Mouse (Mus musculus) liver, adult 2 months (tissue): ENCODE results near the gene Rangrf. TPM values are rescaled to one million over a fixed set of nuclear protein-coding genes. Genes with fewer than 3 reads are reported as not detected.
"Not testable (repeated sequence)": the region's sequence is repeated elsewhere in the genome, so short reads cannot be mapped to it uniquely, and the experiment has no call there.

ENCODE experiments used
- DNase-seq: peaks from one replicate; pipeline ENCODE4 v3.0.0-alpha.2; 2011; ENCODE audit warnings: low read depth, low spot score; ENCODE audit errors: extremely low read depth
- H3K27ac ChIP-seq: fragments of 200-500 bp; replicated peaks from 2 replicates; pipeline ENCODE4 v1.5.1; 2012; ENCODE audit warnings: low read depth, mild to moderate bottlenecking, control low read depth, inconsistent platforms, low read length; ENCODE audit not compliant: insufficient read depth
- H3K27me3 ChIP-seq: fragments of 200-500 bp; 2 replicates; pipeline ENCODE4 v1.6.1; 2012; ENCODE audit warnings: mild to moderate bottlenecking, moderate library complexity, low read length, inconsistent platforms; ENCODE audit not compliant: control insufficient read depth, insufficient read depth
- H3K36me3 ChIP-seq: fragments of 200-500 bp; 2 replicates; pipeline ENCODE4 v1.6.1; 2012; ENCODE audit warnings: low read length, inconsistent platforms; ENCODE audit not compliant: control insufficient read depth, insufficient read depth
- H3K4me1 ChIP-seq: fragments of 200-500 bp; 2 replicates; pipeline ENCODE4 v1.6.1; 2011; ENCODE audit warnings: low read length; ENCODE audit not compliant: control insufficient read depth, insufficient read depth
- H3K4me3 ChIP-seq: fragments of 200-500 bp; 2 replicates; pipeline ENCODE4 v1.5.1; 2011; ENCODE audit warnings: low read depth, mild to moderate bottlenecking, control low read depth, low read length, moderate library complexity; ENCODE audit not compliant: insufficient read depth
- H3K79me2 ChIP-seq: fragments of 200-500 bp; 2 replicates; pipeline ENCODE4 v1.6.1; 2012; ENCODE audit warnings: inconsistent platforms, mild to moderate bottlenecking, low read length, moderate library complexity; ENCODE audit not compliant: control insufficient read depth, insufficient read depth
- H3K9ac ChIP-seq: fragments of 200-500 bp; 2 replicates; pipeline ENCODE4 v1.6.1; 2012; ENCODE audit warnings: low read depth, mild to moderate bottlenecking, control low read depth, inconsistent platforms, low read length
- CTCF ChIP-seq: fragments of 200-500 bp; IDR thresholded peaks from 2 replicates; pipeline ENCODE4 v1.5.1; 2011; ENCODE audit warnings: low read depth, low read length, control low read depth
- POLR2A ChIP-seq: fragments of 200-500 bp; IDR thresholded peaks from 2 replicates; pipeline ENCODE4 v1.6.1; 2011; ENCODE audit warnings: low read length, control low read depth; ENCODE audit not compliant: insufficient read depth; ENCODE audit errors: extremely low read depth
- WGBS: fragments of 180-500 bp; shearing (Covaris S2); methylation state at CpG from one replicate; pipeline ENCODE4 v1.1.7; 2018; 5-methylcytosine and 5-hydroxymethylcytosine counted together
- polyA plus RNA-seq: library from polyadenylated mRNA; depleted of rRNA; stranded (reverse); fragments of >200 nt; gene quantifications from 2 replicates; pipeline ENCODE4 v1.2.3, GENCODE M21; 2012
- total RNA-seq: library from RNA; depleted of rRNA; stranded (reverse); fragments of >200 nt; gene quantifications from 2 replicates; pipeline ENCODE4 v1.2.3, GENCODE M21; 2014

The Rangrf gene
- total and polyA plus RNA-seq, 2 experiments, result 3.1 to 5.5 TPM

GRCm38 (mm10) chr11:68987365-68987882, 12.4 kb upstream of the Rangrf start:
- Histone ChIP-seq H3K27ac (no peak overlapping the region), H3K27me3 (no peaks in the 10 kb centered on the region), H3K9ac (no peak overlapping the region), H3K4me1 (no peaks in the 10 kb centered on the region), H3K36me3 (peaks cover 4% of the 10 kb centered on the region; the same call in 1 of the 2 replicates), H3K79me2 (no peaks in the 10 kb centered on the region), H3K4me3 (no peak overlapping the region)
- WGBS, result 94% methylated on average over 11 of the region's 11 CpGs
- TF ChIP-seq CTCF (no peak), POLR2A (no peak)
- no peak for DNase-seq

GRCm38 (mm10) chr11:68982639-68983369, 7.8 kb upstream of the Rangrf start:
- DNase-seq, result peak; percentile 49
- WGBS, result 23% methylated on average over 4 of the region's 4 CpGs
- H3K36me3 ChIP-seq, result no peaks in the 10 kb centered on the region
- no peaks in the 10 kb centered on the region for H3K27me3 ChIP-seq
- no peak overlapping the region for H3K27ac ChIP-seq
- H3K4me3 ChIP-seq, result no peak overlapping the region
- H3K4me1 ChIP-seq, result no peaks in the 10 kb centered on the region
- TF ChIP-seq POLR2A, result no peak
- TF ChIP-seq CTCF, result peak; percentile 73
- no peak overlapping the region for H3K9ac ChIP-seq
- no peaks in the 10 kb centered on the region for H3K79me2 ChIP-seq

GRCm38 (mm10) chr11:68980919-68981318, 5.9 kb upstream of the Rangrf start:
- H3K9ac ChIP-seq, result no peak overlapping the region

DNA sequence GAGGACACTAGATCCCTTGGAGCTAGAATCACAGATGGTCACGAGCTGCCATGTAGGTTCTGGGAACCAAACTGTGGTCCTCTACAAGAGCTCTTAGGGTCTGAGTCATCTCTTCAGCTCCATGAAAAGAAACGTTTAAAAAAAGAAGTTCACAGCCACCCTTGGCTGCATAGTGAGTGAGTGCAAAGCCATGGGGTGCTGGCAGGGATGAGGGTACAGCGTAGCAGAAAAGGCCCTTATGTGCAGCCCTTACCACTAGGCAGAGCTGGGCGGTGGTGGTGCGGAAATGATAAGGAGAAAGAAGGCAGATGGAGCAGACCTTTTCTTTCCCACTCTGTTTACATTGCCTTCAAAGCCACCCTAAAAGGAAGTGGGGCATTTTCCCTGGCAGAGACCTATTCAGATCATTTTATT, 4.3 kb upstream of the Rangrf start:
- no peak overlapping the region for H3K4me3 ChIP-seq
- H3K27ac ChIP-seq, result no peak overlapping the region
- no peak for DNase-seq
- WGBS, result 66% methylated on average over 5 of the region's 5 CpGs
- H3K4me1 ChIP-seq, result no peaks in the 10 kb centered on the region
- H3K9ac ChIP-seq, result no peak overlapping the region
- TF ChIP-seq CTCF (no peak), POLR2A (no peak)
- no peaks in the 10 kb centered on the region for H3K36me3 ChIP-seq
- H3K27me3 ChIP-seq, result no peaks in the 10 kb centered on the region
- H3K79me2 ChIP-seq, result no peaks in the 10 kb centered on the region

More at GRCm38 (mm10) chr11:68980919-68981318, 5.9 kb upstream of the Rangrf start:
- H3K79me2 ChIP-seq, result no peaks in the 10 kb centered on the region
- no peaks in the 10 kb centered on the region for H3K4me1 ChIP-seq
- H3K36me3 ChIP-seq, result no peaks in the 10 kb centered on the region
- no peak overlapping the region for H3K27ac ChIP-seq
- no peaks in the 10 kb centered on the region for H3K27me3 ChIP-seq
- TF ChIP-seq CTCF (no peak), POLR2A (no peak)
- 75% methylated on average over 3 of the region's 3 CpGs for WGBS
- no peak overlapping the region for H3K4me3 ChIP-seq
- no peak for DNase-seq

GRCm38 (mm10) chr11:68975601-68976000, 616 bp upstream of the Rangrf start:
- Histone ChIP-seq H3K27me3 (no peaks in the 10 kb centered on the region), H3K27ac (no peak overlapping the region), H3K4me1 (peaks cover 4% of the 10 kb centered on the region), H3K79me2 (no peaks in the 10 kb centered on the region), H3K4me3 (no peak overlapping the region), H3K9ac (no peak overlapping the region), H3K36me3 (no peaks in the 10 kb centered on the region)
- TF ChIP-seq CTCF, result no peak
- TF ChIP-seq POLR2A, result no peak
- 93% methylated on average over 1 of the region's 1 CpGs for WGBS
- no peak for DNase-seq

GRCm38 (mm10) chr11:68974059-68974450, 930 bp downstream of the Rangrf start:
- DNase-seq, result no peak
- H3K27me3 ChIP-seq, result no peaks in the 10 kb centered on the region
- peak overlapping the region; percentile 29; the same call in 1 of the 2 replicates for H3K9ac ChIP-seq
- H3K79me2 ChIP-seq, result no peaks in the 10 kb centered on the region
- peak overlapping the region; percentile 47; the same call in 1 of the 2 replicates for H3K4me3 ChIP-seq
- peaks cover 4% of the 10 kb centered on the region for H3K4me1 ChIP-seq
- H3K36me3 ChIP-seq, result no peaks in the 10 kb centered on the region
- WGBS, result 35% methylated on average over 6 of the region's 6 CpGs
- no peak for TF ChIP-seq POLR2A
- TF ChIP-seq CTCF, result no peak
- H3K27ac ChIP-seq, result no peak overlapping the region

DNA sequence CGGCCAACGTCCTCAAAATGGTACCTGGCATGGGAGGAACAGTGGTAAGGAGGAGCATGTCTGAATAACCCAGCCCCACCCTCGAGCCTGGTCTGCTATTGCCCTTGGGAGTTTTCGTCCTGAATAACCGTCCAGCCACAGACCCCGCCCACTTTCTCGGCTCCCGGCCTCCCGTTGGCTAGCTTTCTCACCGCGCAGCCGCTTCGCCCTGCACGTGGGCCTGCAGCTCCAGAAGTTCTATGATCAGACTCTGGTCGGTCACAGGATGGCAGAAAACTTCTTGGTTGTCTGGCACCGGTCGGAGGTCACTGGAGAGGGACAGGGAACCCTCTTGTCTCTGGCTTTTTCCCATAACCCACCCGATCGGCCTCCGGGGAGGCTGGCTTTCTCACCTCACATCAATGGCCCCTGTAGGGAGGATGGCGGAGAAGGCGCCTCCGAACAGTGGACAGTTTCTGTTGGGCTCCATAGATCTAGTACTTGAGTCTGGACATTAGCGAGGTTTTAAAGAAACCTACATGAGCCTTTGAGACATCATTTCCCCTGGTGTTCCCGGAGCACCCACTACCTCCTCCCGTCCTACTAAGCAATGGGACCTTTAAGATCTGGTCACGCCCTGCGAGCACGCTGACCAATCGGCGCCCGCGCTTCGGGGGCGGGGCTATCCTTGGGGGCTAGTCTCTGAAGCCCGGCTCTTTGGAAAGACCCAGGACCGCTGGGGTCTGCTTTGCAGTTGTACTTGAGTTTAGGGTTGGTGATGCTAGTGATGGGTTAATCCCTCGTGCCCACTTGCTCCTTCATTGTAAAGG, 1.5 kb downstream of the Rangrf start:
- H3K27me3 ChIP-seq, H3K27ac ChIP-seq, H3K79me2 ChIP-seq, H3K4me1 ChIP-seq, H3K36me3 ChIP-seq: not testable (repeated sequence)
- H3K9ac ChIP-seq, result peak overlapping the region; percentile 29; the same call in 1 of the 2 replicates
- H3K4me3 ChIP-seq, result peak overlapping the region; percentile 47
- whole genome bisulfite sequencing, result 2% methylated on average over 38 of the region's 38 CpGs
- peak; percentile 53 for DNase-seq
